Mouse (Mus musculus): ENCODE measurements around the gene Tcf19.
"Not testable (repeated sequence)": the region's sequence is repeated elsewhere in the genome, so short reads cannot be mapped to it uniquely, and the experiment has no call there.

Tcf19 gene

DNA sequence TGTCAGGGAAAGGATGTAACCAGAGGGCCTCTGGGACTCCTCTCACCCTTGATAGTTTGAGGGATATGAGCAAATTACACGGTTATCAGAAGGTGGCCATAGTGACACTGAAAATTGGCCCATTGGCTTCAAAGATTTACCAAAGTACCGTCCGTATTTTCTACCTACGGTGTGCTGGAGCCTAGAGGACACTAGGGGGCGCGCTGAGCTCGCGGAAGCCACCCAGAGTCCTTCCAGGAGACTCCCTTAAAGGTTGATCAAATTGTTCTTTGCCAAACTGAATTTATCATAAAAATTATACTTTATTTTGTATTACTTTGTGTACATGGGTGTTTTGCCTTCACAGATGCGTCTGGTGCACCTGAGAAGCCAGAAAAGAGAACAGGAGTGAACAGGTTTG lies 32.6 kb downstream of the Tcf19 start:
- DNase-seq (ENCODE audit: low spot score), result no peak

DNA sequence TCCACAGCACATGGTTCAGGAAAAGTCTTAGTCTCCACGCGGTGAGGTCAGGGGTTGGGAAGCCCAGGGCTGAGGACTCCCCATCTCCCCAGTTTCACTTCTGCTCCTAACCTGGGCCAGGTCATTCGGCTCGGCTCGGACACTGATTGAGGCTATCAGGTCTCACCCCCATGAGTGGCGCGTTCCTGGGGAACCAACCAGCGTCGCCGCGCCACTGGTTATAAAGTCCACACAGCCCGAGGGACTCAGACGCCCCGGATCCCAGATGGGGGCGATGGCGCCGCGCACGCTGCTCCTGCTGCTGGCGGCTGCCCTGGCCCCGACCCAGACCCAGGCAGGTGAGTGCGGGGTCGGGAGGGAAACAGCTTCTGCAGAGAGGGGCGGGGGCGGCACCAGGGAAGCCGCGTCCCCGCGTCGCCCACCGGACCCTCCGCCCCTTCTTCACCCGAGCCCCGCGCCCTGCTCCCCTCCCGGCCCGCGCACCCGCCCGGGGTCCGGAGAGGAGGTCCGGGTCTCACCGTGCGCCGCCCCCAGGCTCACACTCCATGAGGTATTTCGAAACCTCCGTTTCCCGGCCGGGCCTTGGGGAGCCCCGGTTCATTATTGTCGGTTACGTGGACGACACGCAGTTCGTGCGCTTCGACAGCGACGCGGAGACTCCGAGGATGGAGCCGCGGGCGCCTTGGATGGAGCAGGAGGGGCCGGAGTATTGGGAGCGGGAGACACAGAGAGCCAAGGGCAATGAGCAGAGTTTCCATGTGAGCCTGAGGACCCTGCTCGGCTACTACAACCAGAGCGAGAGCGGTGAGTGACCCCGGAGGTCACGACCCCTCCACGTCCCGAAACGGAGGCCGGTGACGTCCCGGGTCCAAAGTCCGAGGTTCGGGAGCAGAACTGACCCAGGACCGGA lies 46.5 kb downstream of the Tcf19 start, which contains the start of gene H2-Q10:
TSS of gene H2-Q10 (plus strand) at position 248 of the 910 bp plus-strand sequence.
- no peak for DNase-seq (ENCODE audit: low spot score)

DNA sequence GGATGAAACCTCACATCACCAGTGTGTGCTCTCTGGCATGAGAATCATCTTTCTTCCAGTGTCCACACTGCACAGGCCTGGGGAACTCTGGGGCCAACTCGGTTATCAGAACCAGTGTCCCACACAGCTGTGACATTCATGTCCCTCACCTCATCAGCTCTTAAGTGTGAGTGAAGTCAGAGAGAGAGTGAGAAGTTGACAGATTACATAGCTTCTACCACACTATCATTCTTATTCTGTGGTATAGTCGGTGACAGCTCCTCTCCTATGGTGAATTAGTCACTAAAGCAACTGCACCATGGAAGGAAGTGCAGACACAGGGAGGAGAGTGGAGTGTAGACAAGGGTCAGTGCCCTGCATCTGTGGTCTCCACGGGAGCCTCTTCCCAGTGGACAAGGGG lies 47.7 kb downstream of the Tcf19 start:
- not testable (repeated sequence) for DNase-seq (ENCODE audit: low spot score)

DNA sequence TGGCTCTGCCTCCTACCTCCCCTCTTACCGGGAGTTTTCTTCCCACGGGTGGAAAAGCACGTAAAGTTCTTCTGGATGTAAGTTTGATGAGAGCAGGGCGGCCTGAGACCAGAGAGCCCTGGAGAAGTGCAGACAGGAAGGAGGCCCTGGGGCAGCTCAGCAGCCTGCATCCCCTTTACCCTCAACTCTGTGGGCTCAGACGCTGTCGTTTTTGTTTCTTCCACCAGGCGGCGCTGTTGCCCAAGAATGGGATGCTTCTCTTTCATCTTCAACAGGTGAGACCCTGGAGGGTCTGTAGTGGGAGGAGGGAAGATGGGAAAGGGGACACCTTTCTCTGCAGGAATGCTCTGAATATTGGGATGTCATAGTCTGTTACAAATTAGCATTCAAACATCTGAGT lies 51.0 kb downstream of the Tcf19 start:
- DNase-seq (ENCODE audit: low spot score), result not testable (repeated sequence)

Measured in urinary bladder, postnatal 10 days (tissue).